Mouse (Mus musculus) ES-CJ7 (cell line): ENCODE results near the gene Plekho1.

Experiments used
- DNase-seq: peaks from one replicate; pipeline ENCODE4 v3.0.0; 2011; ENCODE audit warnings: low read depth, low spot score

Gene Plekho1

GRCm38 (mm10) chr3:95950763-95951551 is 44.8 kb downstream of the Plekho1 start:
- DNase-seq: peak; percentile 92

GRCm38 (mm10) chr3:95948325-95948724 is 47.5 kb downstream of the Plekho1 start:
- DNase-seq: no peak

GRCm38 (mm10) chr3:95945731-95946240 is 50.0 kb downstream of the Plekho1 start:
- DNase-seq: no peak

GRCm38 (mm10) chr3:95944742-95945141 is 51.1 kb downstream of the Plekho1 start:
- DNase-seq: no peak

GRCm38 (mm10) chr3:95943226-95943625 is 52.6 kb downstream of the Plekho1 start:
- no peak for DNase-seq

GRCm38 (mm10) chr3:95942749-95943148 is 53.1 kb downstream of the Plekho1 start:
- DNase-seq: peak; percentile 77

GRCm38 (mm10) chr3:95938835-95939234 is 57.0 kb downstream of the Plekho1 start:
- peak; percentile 75 for DNase-seq
